Mouse (Mus musculus) erythroblast, adult 5-6 weeks (primary cell): ENCODE measurements around the gene Prmt7. TPM values are rescaled to one million over a fixed set of nuclear protein-coding genes. Genes with fewer than 3 reads are reported as not detected.

ENCODE experiments used
- ATAC-seq: replicated peaks from 2 replicates; pipeline ENCODE4 v1.8.0; 2016; ENCODE audit warnings: moderate number of reproducible peaks, mild to moderate bottlenecking, moderate TSS enrichment, inconsistent platforms; ENCODE audit not compliant: poor library complexity, low FRiP score, severe bottlenecking
- total RNA-seq, 2 experiments: library from RNA; stranded (forward) in 1 of 2; stranded (reverse) in 1 of 2; fragments of 150-400 nt in 1 of 2; fragments of 200-764, 138-1000 nt in 1 of 2; gene quantifications; 2 replicates each; pipeline versions ENCODE4 v1.2.3 to v1.2.4; 2015 to 2017; ENCODE audit warnings: low replicate concordance in 2 of 2

The Prmt7 gene
- total RNA-seq, 2 experiments from 2014 or later, result 0.77 to 7.5 TPM

DNA sequence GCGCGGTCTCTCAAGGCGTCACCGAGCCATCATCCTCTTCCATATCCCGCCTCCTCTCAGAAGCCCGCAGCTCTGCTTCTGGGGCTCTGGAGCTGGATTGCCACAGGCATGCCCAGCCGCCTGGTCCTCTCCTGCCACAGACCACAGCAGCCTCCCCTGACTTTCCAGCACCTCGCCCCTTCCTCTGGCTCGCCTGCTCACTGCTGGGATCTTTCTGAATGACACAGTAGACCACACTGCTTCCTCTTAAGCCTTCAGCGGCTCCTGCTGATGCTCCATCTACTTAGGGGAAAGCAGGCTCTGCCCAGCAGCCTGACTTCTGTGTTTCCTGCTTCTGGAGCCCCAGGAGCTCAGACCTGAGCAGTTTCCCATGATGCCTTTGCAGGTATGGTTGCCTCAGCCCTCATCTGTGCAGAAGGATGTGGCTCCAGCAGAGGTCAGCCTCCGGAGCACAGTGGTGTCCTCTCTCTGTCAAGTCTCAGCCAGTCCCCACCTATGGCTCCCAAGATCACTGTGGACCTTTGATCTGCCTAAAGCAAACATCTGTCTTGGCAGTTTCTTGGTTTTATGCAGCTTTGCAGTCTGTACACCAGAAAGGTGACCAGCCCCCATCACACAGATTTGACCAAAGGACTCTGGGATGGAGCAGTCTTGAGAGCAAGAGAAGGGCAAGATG lies 67.8 kb downstream of the Prmt7 start:
- no peak for ATAC-seq

GRCm38 (mm10) chr8:106280154-106280553 lies 69.4 kb downstream of the Prmt7 start:
- ATAC-seq, result no peak

DNA sequence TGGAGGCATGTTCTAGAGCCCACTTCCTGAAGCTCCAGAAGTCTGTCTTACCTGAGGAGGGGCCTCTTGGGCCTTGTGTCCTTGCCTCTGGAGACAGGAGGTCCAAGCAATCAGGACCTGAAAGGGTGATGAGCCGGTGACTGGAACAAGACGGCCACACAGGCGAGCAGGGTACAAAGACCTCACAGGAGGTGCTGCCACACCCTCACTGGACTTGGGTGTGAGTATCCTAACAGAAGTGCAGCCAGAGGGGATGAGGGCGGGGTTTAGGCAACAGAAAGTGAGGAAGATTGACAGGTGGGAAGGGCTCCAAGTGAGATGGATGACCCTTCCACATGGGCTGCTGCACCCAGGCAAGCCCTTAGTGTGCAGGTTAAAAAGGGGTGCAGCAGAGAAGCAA lies 70.1 kb downstream of the Prmt7 start:
- no peak for ATAC-seq

DNA sequence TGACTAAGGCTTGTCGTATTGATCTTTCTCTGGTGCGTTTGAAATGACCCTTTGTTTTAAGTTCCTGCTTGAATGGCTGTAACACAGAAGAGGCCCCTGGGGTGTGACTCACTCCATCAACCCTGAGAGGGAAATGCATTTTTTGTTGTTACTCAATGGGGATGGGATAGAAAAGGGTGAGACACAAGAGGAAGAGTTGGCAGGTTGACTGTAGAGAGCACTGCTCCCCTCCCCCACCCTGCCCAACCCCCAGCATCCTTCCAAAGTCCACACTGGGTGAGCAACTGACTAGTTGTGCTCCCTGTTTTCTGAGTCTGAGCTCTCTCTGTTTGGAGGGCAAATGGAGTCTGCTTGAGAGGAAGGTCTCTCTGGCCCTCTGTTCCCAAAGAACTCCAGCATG lies 76.7 kb downstream of the Prmt7 start:
- no peak for ATAC-seq

DNA sequence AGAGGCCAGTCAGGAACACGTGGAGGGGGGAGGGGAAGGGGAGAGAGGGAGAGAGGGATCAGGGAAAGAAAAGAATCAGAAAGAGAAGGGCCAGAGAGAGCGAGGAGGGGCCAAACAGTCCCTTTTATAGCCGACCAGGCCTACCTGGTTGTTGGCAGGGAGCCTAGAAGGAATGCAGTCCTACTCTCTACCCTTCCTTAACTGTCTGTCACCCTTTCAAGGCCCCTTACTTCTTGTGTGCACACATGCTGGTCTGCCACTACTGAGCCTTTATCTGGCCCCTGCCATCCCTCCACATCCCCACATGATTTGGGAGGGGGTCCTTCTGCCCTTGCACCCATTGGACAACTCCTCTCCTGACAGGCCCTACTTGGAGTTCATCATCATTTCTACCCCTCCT lies 78.0 kb downstream of the Prmt7 start:
- no peak for ATAC-seq

DNA sequence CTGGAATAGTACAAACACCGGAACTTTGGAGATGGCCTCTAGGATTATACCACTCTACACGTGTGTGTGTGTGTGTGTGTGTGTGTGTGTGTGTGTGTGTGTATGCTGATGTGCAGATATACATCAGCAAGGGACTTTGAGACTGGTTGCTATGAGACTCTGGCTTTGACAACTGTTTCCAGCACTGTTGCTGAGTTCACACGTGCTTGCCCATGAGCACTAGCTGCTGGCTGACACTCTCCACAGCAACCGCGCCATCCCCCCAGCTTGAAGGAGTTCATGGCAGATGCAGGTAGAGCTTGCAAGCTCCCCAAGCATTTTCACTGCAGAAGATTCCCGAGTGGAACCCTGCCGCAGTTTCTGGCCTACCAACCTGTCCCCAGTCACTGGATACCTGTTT lies 78.7 kb downstream of the Prmt7 start:
- no peak for ATAC-seq

GRCm38 (mm10) chr8:106292484-106293396 lies 82.0 kb downstream of the Prmt7 start:
- ATAC-seq, result no peak

DNA sequence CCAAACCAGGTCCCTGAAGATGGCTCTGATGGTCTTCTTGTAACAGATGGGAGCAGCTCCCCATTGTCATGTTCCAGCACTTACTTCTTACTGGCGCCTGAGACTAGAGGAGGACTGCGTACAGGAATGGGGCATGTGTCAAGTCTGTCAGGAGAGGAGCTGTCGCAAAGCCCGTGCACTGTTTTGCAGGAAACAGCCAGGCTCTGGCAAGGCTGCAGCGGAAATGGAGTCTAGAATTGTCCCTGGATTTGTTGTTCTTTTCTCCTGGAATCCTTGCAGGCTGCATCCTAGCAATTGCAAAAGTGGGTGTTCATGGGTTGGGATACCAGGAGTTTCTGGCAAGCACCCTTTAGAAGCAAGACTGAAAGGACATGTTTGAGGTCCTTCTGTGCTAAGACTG lies 87.5 kb downstream of the Prmt7 start:
- ATAC-seq, result no peak

GRCm38 (mm10) chr8:106298846-106299245 lies 88.1 kb downstream of the Prmt7 start:
- no peak for ATAC-seq

DNA sequence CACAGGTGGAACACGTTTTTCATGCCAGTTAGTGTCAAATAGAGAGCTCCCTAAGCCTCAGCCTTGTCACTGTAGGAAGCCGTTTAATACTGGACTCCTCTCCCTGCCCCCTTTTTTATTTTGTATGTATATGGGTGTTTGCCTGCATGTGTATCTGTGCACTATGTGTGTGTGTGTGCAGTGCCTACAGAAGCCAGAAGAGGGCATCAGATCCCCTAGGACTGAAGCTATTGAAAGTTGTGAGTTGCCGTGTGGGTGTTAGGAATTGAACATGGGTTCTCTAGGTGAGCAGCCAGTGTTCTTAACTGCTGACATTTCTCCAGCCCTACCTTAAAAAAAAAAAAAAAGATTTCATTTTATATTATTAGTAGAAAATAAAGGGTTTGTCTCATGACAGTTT lies 89.0 kb downstream of the Prmt7 start:
- ATAC-seq, result no peak

DNA sequence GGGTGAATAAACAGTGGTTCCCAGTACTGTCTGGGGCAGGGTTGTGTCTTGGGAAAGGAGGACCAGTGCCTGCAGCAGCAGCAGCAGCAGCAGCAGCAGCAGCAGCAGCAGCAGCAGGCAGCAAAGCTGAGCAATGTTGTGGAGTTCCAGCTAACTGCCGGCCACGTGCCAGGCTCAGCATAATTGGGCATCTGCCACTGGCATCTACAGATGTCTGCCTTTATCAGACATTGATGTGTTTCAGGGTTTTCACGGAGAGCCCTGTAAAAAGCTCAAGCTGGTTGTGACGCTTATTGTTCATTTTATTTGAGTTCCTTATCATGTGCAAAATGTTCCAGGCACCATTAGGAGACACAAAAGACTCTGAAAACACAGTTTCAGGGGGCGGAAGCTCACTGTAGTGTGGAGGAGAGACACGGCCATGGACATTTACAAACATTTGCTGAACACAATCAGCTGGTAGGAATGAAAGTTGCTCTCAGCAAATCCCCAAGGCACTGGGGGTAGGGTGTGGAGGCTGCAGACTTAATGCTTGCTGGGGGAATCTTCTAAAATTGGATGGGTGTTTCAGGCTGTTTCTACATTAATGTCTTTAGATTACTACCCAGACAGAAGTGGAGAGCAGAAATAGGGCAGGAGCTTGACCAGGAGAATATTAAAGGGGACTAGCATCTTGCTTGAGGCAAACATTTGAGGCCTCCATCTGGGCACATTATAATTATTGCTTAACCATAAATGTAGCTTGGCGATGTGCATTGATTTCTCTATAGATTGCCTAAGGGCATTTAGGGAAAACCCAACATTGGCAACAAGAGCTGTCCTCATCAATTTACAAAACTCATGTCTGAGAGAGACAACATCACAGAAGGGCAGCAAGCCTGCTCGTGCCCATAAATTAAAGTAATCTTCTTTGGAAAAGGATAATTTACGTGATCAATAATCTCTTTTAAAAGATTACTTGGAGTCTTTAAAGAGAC lies 90.3 kb downstream of the Prmt7 start:
- no peak for ATAC-seq

Other genes with a start within 250 kb of the Prmt7 start
- 4.0 and 7.9 TPM in 2 replicates for gene Slc12a4, start 244.8 kb upstream of the Prmt7 start, total RNA-seq (2015; ENCODE audit: low replicate concordance)
- gene Slc12a4, start 244.8 kb upstream of the Prmt7 start, total RNA-seq (2017; ENCODE audit: low replicate concordance), result 0.68 and 1.4 TPM in 2 replicates
- gene Dpep3, start 231.5 kb upstream of the Prmt7 start, total RNA-seq (2015; ENCODE audit: low replicate concordance), result not detected in 2 replicates
- gene Dpep3, start 231.5 kb upstream of the Prmt7 start, total RNA-seq (2017; ENCODE audit: low replicate concordance), result not detected in 2 replicates
- gene Dus2, start 219.6 kb upstream of the Prmt7 start, total RNA-seq (2015; ENCODE audit: low replicate concordance), result 3.7 and 6.3 TPM in 2 replicates
- 5.9 and 8.9 TPM in 2 replicates for gene Dus2, start 219.6 kb upstream of the Prmt7 start, total RNA-seq (2017; ENCODE audit: low replicate concordance)
- gene Dpep2nb, start 205.0 kb upstream of the Prmt7 start, total RNA-seq (2015; ENCODE audit: low replicate concordance), result not detected in 2 replicates
- not detected in 2 replicates for gene Dpep2nb, start 205.0 kb upstream of the Prmt7 start, total RNA-seq (2017; ENCODE audit: low replicate concordance)
- 0.77 and 1.3 TPM in 2 replicates for gene Ddx28, start 199.1 kb upstream of the Prmt7 start, total RNA-seq (2015; ENCODE audit: low replicate concordance)
- gene Ddx28, start 199.1 kb upstream of the Prmt7 start, total RNA-seq (2017; ENCODE audit: low replicate concordance), result 1.9 and 6.6 TPM in 2 replicates
- gene Nfatc3, start 152.1 kb upstream of the Prmt7 start, total RNA-seq (2015; ENCODE audit: low replicate concordance), result 52.2 and 56.7 TPM in 2 replicates
- 24.5 and 32.7 TPM in 2 replicates for gene Nfatc3, start 152.1 kb upstream of the Prmt7 start, total RNA-seq (2017; ENCODE audit: low replicate concordance)
- gene Esrp2, start 74.0 kb upstream of the Prmt7 start, total RNA-seq (2015; ENCODE audit: low replicate concordance), result not detected in 2 replicates
- not detected in 2 replicates for gene Esrp2, start 74.0 kb upstream of the Prmt7 start, total RNA-seq (2017; ENCODE audit: low replicate concordance)
- 5.2 and 6.3 TPM in 2 replicates for gene Pla2g15, start 60.5 kb upstream of the Prmt7 start, total RNA-seq (2015; ENCODE audit: low replicate concordance)
- gene Pla2g15, start 60.5 kb upstream of the Prmt7 start, total RNA-seq (2017; ENCODE audit: low replicate concordance), result 3.1 and 5.4 TPM in 2 replicates
- 2.5 and 3.8 TPM in 2 replicates for gene Slc7a6, start 42.1 kb upstream of the Prmt7 start, total RNA-seq (2015; ENCODE audit: low replicate concordance)
- gene Slc7a6, start 42.1 kb upstream of the Prmt7 start, total RNA-seq (2017; ENCODE audit: low replicate concordance), result 2.2 and 2.5 TPM in 2 replicates
- 3.3 and 23.6 TPM in 2 replicates for gene Slc7a6os, start within 50 bp of the Prmt7 start, total RNA-seq (2015; ENCODE audit: low replicate concordance)
- gene Slc7a6os, start within 50 bp of the Prmt7 start, total RNA-seq (2017; ENCODE audit: low replicate concordance), result 14.6 and 19.7 TPM in 2 replicates
- gene Smpd3, start 127.1 kb downstream of the Prmt7 start, total RNA-seq (2015; ENCODE audit: low replicate concordance), result not detected in 2 replicates
- 0.42 TPM in 1 of 2 replicates, not detected in the other for gene Smpd3, start 127.1 kb downstream of the Prmt7 start, total RNA-seq (2017; ENCODE audit: low replicate concordance)
- 0.19 and 2.1 TPM in 2 replicates for gene Zfp90, start 204.4 kb downstream of the Prmt7 start, total RNA-seq (2015; ENCODE audit: low replicate concordance)
- gene Zfp90, start 204.4 kb downstream of the Prmt7 start, total RNA-seq (2017; ENCODE audit: low replicate concordance), result 0.94 and 0.98 TPM in 2 replicates